Mouse (Mus musculus): ENCODE results near the gene Gpn3.

Gene Gpn3

GRCm38 (mm10) chr5:122423083-122423482 lies 51.4 kb downstream of the Gpn3 start:
- no peak for DNase-seq

- DNase-seq, result no peak
These were observed 53.9 kb downstream of the Gpn3 start for GRCm38 (mm10) chr5:122425550-122425949.

GRCm38 (mm10) chr5:122430036-122430775 lies 58.5 kb downstream of the Gpn3 start:
- no peak for DNase-seq

GRCm38 (mm10) chr5:122431221-122431620 lies 59.5 kb downstream of the Gpn3 start:
- DNase-seq, result no peak
